Mouse (Mus musculus): Measurements from ENCODE around the gene 1700022I11Rik.

- no peak for TF ChIP-seq GATA1 (IDR thresholded peaks at IDR 0.05; ENCODE audit: borderline replicate concordance, low read length)
- TF ChIP-seq FLI1 (IDR thresholded peaks at IDR 0.05; ENCODE audit: low read length): no peak
Observed at GRCm38 (mm10) chr4:42952563-42952962, 16.8 kb upstream of the 1700022I11Rik start.

Measured in megakaryocyte, embryonic 14.5 days (primary cell).